In genomic region chr3:155723011-155723510, GRCm38 (mm10) we compare ENCODE assay signal across 19 mouse cellular contexts.
"Had no signal": no experiment of that assay in that cellular context is flagged by ENCODE, and none has a peak within 500 bp of the region (broad histone marks: within the 10 kb centered on the region; RNA-seq: fewer than 3 reads in every experiment).

No protein-coding gene starts in this region.

- H3K36me3 ChIP-seq: midbrain, embryonic 10.5 days; midbrain, embryonic 12.5 days; neural tube, embryonic 13.5 days; neural tube, embryonic 15.5 days had no signal

- H3K27ac ChIP-seq: liver, embryonic 14.5 days; midbrain, embryonic 10.5 days; midbrain, embryonic 12.5 days; neural tube, embryonic 13.5 days; neural tube, embryonic 15.5 days had no signal

- H3K4me1 ChIP-seq: midbrain, embryonic 10.5 days; midbrain, embryonic 12.5 days; neural tube, embryonic 13.5 days; neural tube, embryonic 15.5 days had no signal

- H3K4me3 ChIP-seq: midbrain, embryonic 10.5 days; midbrain, embryonic 12.5 days; myocyte; neural tube, embryonic 13.5 days; neural tube, embryonic 15.5 days had no signal

- H3K4me2 ChIP-seq: lung, embryonic 14.5 days; midbrain, embryonic 12.5 days; neural tube, embryonic 13.5 days; neural tube, embryonic 15.5 days had no signal

- H3K27me3 ChIP-seq: midbrain, embryonic 12.5 days; neural tube, embryonic 13.5 days; neural tube, embryonic 15.5 days had no signal

- DNase-seq: lung, adult 18-20 months; lung, embryonic 14.5 days; lung, postnatal 10 days; lung, postnatal 4 days; midbrain, embryonic 14.5 days; right cerebral cortex, adult 18-20 months; right cerebral cortex, postnatal 25 days; right cerebral cortex, postnatal 4 days; spleen, adult 18-20 months; thymus, adult 2 months; thymus, postnatal 25 days; thymus, postnatal 4 days had no signal

- H3K9ac ChIP-seq: liver, embryonic 14.5 days; lung, embryonic 14.5 days; midbrain, embryonic 12.5 days; neural tube, embryonic 13.5 days; neural tube, embryonic 15.5 days had no signal

- H3K9me3 ChIP-seq: midbrain, embryonic 10.5 days; midbrain, embryonic 12.5 days; neural tube, embryonic 13.5 days; neural tube, embryonic 15.5 days had no signal

- ATAC-seq: midbrain, embryonic 16.5 days had no signal
